Mouse (Mus musculus) v-Abl transformed pro-B cells (cell line): Measurements from ENCODE around the gene Kcnh1.

Source experiments
- in situ Hi-C, 2 experiments: fragments of 400-800 bp; cut with MboI; formaldehyde crosslinking; loops; one replicate each; pipeline ENCODE4 v1.15.1; 2025; ENCODE audit not compliant: unreplicated experiment in 2 of 2

Kcnh1 gene

GRCm38 (mm10) chr1:192312998-192313397 is 122.4 kb downstream of the Kcnh1 start:
- in situ Hi-C loops: no loop called here

GRCm38 (mm10) chr1:192313571-192313972 is 123.0 kb downstream of the Kcnh1 start:
- in situ Hi-C loops: no loop called here

GRCm38 (mm10) chr1:192314044-192314443 is 123.5 kb downstream of the Kcnh1 start:
- in situ Hi-C loops: no loop called here

GRCm38 (mm10) chr1:192315392-192316070 is 125.0 kb downstream of the Kcnh1 start:
- in situ Hi-C loops: no loop called here

- in situ Hi-C loops: no loop called here
Observed at GRCm38 (mm10) chr1:192324223-192324622, 133.6 kb downstream of the Kcnh1 start.

- in situ Hi-C loops: no loop called here
Observed at GRCm38 (mm10) chr1:192327052-192327451, 136.5 kb downstream of the Kcnh1 start.

GRCm38 (mm10) chr1:192331207-192331606 is 140.6 kb downstream of the Kcnh1 start:
- in situ Hi-C loops: no loop called here

GRCm38 (mm10) chr1:192336029-192336428 is 145.5 kb downstream of the Kcnh1 start:
- in situ Hi-C loops: no loop called here

- in situ Hi-C loops: no loop called here
Observed at GRCm38 (mm10) chr1:192339361-192340077, 148.9 kb downstream of the Kcnh1 start.

GRCm38 (mm10) chr1:192341774-192342173 is 151.2 kb downstream of the Kcnh1 start:
- in situ Hi-C loops: no loop called here

- in situ Hi-C loops: no loop called here
Observed at GRCm38 (mm10) chr1:192343996-192344395, 153.4 kb downstream of the Kcnh1 start.

- in situ Hi-C loops: no loop called here
Observed at GRCm38 (mm10) chr1:192347327-192347726, 156.8 kb downstream of the Kcnh1 start.

- in situ Hi-C loops: no loop called here
Observed at GRCm38 (mm10) chr1:192356231-192356630, 165.7 kb downstream of the Kcnh1 start.

- in situ Hi-C loops: no loop called here
Observed at GRCm38 (mm10) chr1:192359212-192359611, 168.6 kb downstream of the Kcnh1 start.

GRCm38 (mm10) chr1:192368336-192368735 is 177.8 kb downstream of the Kcnh1 start:
- in situ Hi-C loops: no loop called here

GRCm38 (mm10) chr1:192371943-192372614 is 181.5 kb downstream of the Kcnh1 start:
- in situ Hi-C loops: no loop called here

- in situ Hi-C loops: no loop called here
Observed at GRCm38 (mm10) chr1:192378546-192379075, 188.0 kb downstream of the Kcnh1 start.

GRCm38 (mm10) chr1:192380596-192381041 is 190.0 kb downstream of the Kcnh1 start:
- in situ Hi-C loops: no loop called here

- in situ Hi-C loops: no loop called here
Observed at GRCm38 (mm10) chr1:192387624-192388023, 197.1 kb downstream of the Kcnh1 start.

- in situ Hi-C loops: no loop called here
Observed at GRCm38 (mm10) chr1:192391041-192391440, 200.5 kb downstream of the Kcnh1 start.

GRCm38 (mm10) chr1:192392232-192392631 is 201.7 kb downstream of the Kcnh1 start:
- in situ Hi-C loops: no loop called here
